Mouse (Mus musculus) cerebellum, adult 2 months (tissue): ENCODE data around the gene A930009A15Rik. TPM values are rescaled to one million over a fixed set of nuclear protein-coding genes. Genes with fewer than 3 reads are reported as not detected.

Source experiments
- DNase-seq, 2 experiments: peaks; one replicate each; pipeline ENCODE4 v3.0.0; 2021
- H3K27ac ChIP-seq: fragments of 200-500 bp; 2 replicates; pipeline ENCODE4 v1.5.1; 2012; ENCODE audit warnings: low read length, control low read depth, inconsistent platforms; ENCODE audit not compliant: insufficient read depth
- H3K27me3 ChIP-seq: fragments of 200-500 bp; 2 replicates; pipeline ENCODE4 v1.6.1; 2012; ENCODE audit warnings: inconsistent platforms, mild to moderate bottlenecking, low read length, moderate library complexity; ENCODE audit not compliant: control insufficient read depth, insufficient read depth
- H3K4me1 ChIP-seq: fragments of 200-500 bp; 2 replicates; pipeline ENCODE4 v1.6.1; 2011; ENCODE audit warnings: low read length; ENCODE audit not compliant: control insufficient read depth, insufficient read depth
- H3K4me3 ChIP-seq: fragments of 200-500 bp; replicated peaks from 2 replicates; pipeline ENCODE3; 2011; ENCODE audit warnings: mild to moderate bottlenecking, low read depth, low read length, control low read depth; ENCODE audit not compliant: insufficient read depth
- CTCF ChIP-seq: fragments of 200-500 bp; IDR thresholded peaks from 2 replicates; pipeline ENCODE4 v1.5.1; 2011; ENCODE audit warnings: low read depth, mild to moderate bottlenecking, control low read depth, low read length, moderate library complexity, borderline replicate concordance; ENCODE audit not compliant: insufficient read depth
- POLR2A ChIP-seq: fragments of 200-500 bp; IDR thresholded peaks from 2 replicates; pipeline ENCODE4 v1.6.1; 2011; ENCODE audit warnings: low read length, control low read depth, borderline replicate concordance; ENCODE audit not compliant: insufficient read depth
- WGBS: fragments of 180-500 bp; shearing (Covaris S2); methylation state at CpG from one replicate; pipeline ENCODE4 v1.1.7; 2018; 5-methylcytosine and 5-hydroxymethylcytosine counted together
- polyA plus RNA-seq: library from polyadenylated mRNA; depleted of rRNA; stranded (reverse); fragments of >200 nt; gene quantifications from 2 replicates; pipeline ENCODE4 v1.2.3, GENCODE M21; 2012

Gene A930009A15Rik
- polyA plus RNA-seq, 1 experiment, result 0.39 TPM

DNA sequence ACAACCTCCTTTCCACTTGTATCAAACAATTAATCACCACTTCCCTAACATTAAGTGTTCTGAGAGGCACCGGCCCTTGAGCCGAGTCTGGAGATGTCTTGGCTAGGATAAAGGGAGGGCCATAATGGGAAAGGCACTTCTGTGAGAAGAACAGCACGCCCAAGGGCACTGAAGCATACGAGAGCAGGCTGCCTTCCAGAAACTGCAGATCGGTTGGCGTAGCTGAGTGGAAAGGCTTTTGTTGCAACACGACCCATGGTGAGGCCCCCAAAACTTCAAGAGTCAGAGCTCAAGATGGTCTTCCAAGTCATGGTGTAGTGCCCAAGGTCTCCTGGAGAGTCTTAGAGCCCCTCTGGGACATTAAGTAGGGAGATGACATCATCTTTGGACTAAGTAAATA lies 19.5 kb upstream of the A930009A15Rik start:
- Histone ChIP-seq H3K4me3 (no peak overlapping the region), H3K27me3 (no peaks in the 10 kb centered on the region), H3K27ac (no peak overlapping the region), H3K4me1 (peaks cover 3% of the 10 kb centered on the region; the same call in 1 of the 2 replicates)
- DNase-seq, result peak; percentile 27 to 31
- TF ChIP-seq CTCF (no peak), POLR2A (no peak)
- WGBS, result 9% methylated on average over 7 of the region's 7 CpGs

DNA sequence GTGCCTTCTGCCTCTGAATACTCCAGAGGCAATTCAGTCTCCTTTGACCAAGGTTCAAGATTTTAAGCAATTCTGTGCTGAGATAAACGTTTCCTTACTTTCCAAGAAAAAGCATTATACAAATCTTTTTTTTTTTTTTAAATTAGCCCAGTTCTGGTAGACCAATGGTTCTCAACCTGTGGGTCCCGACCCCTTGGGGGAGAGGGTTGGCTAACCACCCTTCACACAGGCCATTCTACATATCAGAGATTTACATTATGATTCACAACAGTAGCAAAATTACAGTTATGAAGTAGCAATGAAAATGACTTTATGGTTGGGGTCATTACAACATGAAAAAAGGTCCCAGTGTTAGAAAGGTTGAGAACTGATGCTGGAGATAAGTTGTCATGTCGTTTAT lies 18.7 kb upstream of the A930009A15Rik start:
- DNase-seq, result no peak
- Histone ChIP-seq H3K27me3 (no peaks in the 10 kb centered on the region), H3K4me1 (peaks cover 3% of the 10 kb centered on the region; the same call in 1 of the 2 replicates), H3K4me3 (no peak overlapping the region), H3K27ac (no peak overlapping the region)
- TF ChIP-seq CTCF (no peak), POLR2A (no peak)
- WGBS, result 88% methylated on average over 3 of the region's 3 CpGs

- no peak for DNase-seq
- WGBS, result 66% methylated on average over 11 of the region's 11 CpGs
- peaks cover 3% of the 10 kb centered on the region; the same call in 1 of the 2 replicates for H3K4me1 ChIP-seq
- H3K4me3 ChIP-seq, result no peak overlapping the region
- TF ChIP-seq CTCF (no peak), POLR2A (no peak)
- H3K27ac ChIP-seq, result no peak overlapping the region
- H3K27me3 ChIP-seq, result no peaks in the 10 kb centered on the region; the same call in 1 of the 2 replicates
These were observed 16.3 kb upstream of the A930009A15Rik start for GRCm38 (mm10) chr10:115553352-115554113.

- DNase-seq, result no peak
- no peak for TF ChIP-seq POLR2A
- TF ChIP-seq CTCF, result no peak
- Histone ChIP-seq H3K27ac (no peak overlapping the region), H3K4me3 (no peak overlapping the region), H3K4me1 (peaks cover 2% of the 10 kb centered on the region; the same call in 1 of the 2 replicates), H3K27me3 (no peaks in the 10 kb centered on the region; the same call in 1 of the 2 replicates)
- WGBS, result 72% methylated on average over 2 of the region's 2 CpGs
These were observed 14.5 kb upstream of the A930009A15Rik start for GRCm38 (mm10) chr10:115555191-115555765.

GRCm38 (mm10) chr10:115556738-115557242 lies 13.0 kb upstream of the A930009A15Rik start:
- no peak for DNase-seq
- Histone ChIP-seq H3K4me1 (no peaks in the 10 kb centered on the region), H3K27ac (no peak overlapping the region), H3K27me3 (no peaks in the 10 kb centered on the region; the same call in 1 of the 2 replicates), H3K4me3 (no peak overlapping the region)
- TF ChIP-seq CTCF (no peak), POLR2A (no peak)
- WGBS, result 49% methylated on average over 12 of the region's 12 CpGs

GRCm38 (mm10) chr10:115561136-115561880 lies 8.5 kb upstream of the A930009A15Rik start:
- DNase-seq, result peak; percentile 56 to 64
- Histone ChIP-seq H3K4me3 (no peak overlapping the region), H3K27ac (no peak overlapping the region), H3K4me1 (peaks cover 8% of the 10 kb centered on the region), H3K27me3 (no peaks in the 10 kb centered on the region; the same call in 1 of the 2 replicates)
- 55% methylated on average over 12 of the region's 12 CpGs for WGBS
- no peak for TF ChIP-seq CTCF
- TF ChIP-seq POLR2A, result no peak

DNA sequence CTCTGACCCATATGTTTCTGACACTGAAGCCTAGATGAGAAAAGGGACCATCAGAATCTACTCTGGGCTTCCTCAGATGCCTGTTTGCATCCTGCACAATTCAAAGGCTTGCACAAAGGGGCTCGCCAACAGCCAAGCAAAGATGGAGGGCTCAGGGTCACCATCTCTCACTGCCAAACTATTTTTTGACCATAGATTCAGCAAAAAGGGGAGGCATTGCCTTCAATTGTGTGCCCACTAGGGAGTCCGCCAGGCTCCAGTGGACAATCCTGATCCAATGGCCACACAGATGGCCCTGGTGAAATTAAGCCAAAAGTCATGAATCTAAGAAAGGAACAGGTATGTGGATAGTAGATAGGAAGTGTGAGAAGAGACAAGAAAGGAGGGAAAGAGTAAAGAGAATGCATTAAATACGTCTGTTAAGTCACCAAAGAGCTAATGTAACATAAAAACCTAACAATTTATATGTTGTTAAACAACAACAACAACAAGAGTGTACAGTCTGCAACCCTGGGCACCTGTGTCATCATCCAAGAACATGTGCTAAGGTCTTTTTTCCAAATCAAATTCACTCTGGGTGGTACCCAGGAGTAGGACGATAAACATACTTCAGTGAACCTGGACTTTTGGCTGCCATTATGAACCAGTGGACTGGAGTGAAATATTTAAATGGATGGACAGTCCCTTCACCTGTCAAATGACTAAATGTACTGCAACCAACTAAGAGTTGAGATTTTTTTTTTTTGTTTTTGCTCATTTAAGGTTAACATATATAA lies 6.7 kb upstream of the A930009A15Rik start:
- peak; percentile 60 to 73 for DNase-seq
- H3K27me3 ChIP-seq, result no peaks in the 10 kb centered on the region
- H3K27ac ChIP-seq, result no peak overlapping the region
- WGBS, result 39% methylated on average over 4 of the region's 4 CpGs
- H3K4me1 ChIP-seq, result peaks cover 8% of the 10 kb centered on the region
- no peak for TF ChIP-seq POLR2A
- no peak for TF ChIP-seq CTCF
- H3K4me3 ChIP-seq, result no peak overlapping the region
